Mouse (Mus musculus): ENCODE results near the gene Anp32e. TPM values are rescaled to one million over a fixed set of nuclear protein-coding genes. Genes with fewer than 3 reads are reported as not detected.
"Not testable (repeated sequence)": the region's sequence is repeated elsewhere in the genome, so short reads cannot be mapped to it uniquely, and the experiment has no call there.

The Anp32e gene
- polyA plus RNA-seq, 2 experiments, result 39.5 to 104 TPM

DNA sequence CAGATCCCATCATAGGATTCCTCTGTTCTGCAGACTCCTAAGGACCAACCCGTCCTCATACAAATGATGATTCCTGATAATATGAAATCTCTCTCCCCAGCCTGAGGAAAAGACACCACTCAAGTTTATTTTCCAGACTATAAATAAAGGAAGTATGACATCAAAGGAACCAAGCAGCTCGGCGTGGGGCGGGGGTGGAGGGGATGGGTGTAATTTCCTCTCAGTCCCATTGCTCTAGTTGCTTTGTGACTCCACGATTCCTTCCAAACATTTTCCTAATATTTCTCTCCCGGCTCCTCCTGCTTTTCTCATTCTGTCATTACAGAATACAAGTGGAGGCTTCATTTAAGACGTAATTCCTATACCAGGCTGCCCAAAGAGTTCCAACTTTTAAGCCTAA, 35.9 kb upstream of the Anp32e start:
- Histone ChIP-seq H3K4me1 (replicated peaks; ENCODE audit: control insufficient read depth in 2 of 2, insufficient read depth in 2 of 2, low read length in 1 of 2) (peaks cover 15 to 29% of the 10 kb centered on the region in 2 experiments), H3K4me2 (ENCODE audit: low read depth) (peak overlapping the region; percentile 85), H3K36me3 (replicated peaks; ENCODE audit: control insufficient read depth, insufficient read depth, low read depth) (no peaks in the 10 kb centered on the region), H3K27ac (no peak overlapping the region; the same call in 1 of the 2 replicates), H3K9ac (replicated peaks) (peak overlapping the region; percentile 59), H3K27me3 (ENCODE audit: control insufficient read depth, insufficient read depth, low read length) (no peaks in the 10 kb centered on the region; the same call in 1 of the 2 replicates), H3K4me3 (ENCODE audit: insufficient read depth in 1 of 2, low read depth in 2 of 2, low read length in 2 of 2) (peak overlapping the region; percentile 63 to 74), H3K9me3 (ENCODE audit: control insufficient read depth, low read length) (no peaks in the 10 kb centered on the region)
- ATAC-seq (ENCODE audit: insufficient read depth), result no peak
- TF ChIP-seq CTCF (IDR thresholded peaks at IDR 0.05; ENCODE audit: low read depth), result no peak
- no peak for TF ChIP-seq EP300 (IDR thresholded peaks at IDR 0.05; ENCODE audit: low read depth)
- WGBS (ENCODE audit: insufficient replicate concordance), result 14% methylated on average over 7 of the region's 7 CpGs
- DNase-seq (ENCODE audit: low read depth in 3 of 3, low spot score in 3 of 3), result no peak

DNA sequence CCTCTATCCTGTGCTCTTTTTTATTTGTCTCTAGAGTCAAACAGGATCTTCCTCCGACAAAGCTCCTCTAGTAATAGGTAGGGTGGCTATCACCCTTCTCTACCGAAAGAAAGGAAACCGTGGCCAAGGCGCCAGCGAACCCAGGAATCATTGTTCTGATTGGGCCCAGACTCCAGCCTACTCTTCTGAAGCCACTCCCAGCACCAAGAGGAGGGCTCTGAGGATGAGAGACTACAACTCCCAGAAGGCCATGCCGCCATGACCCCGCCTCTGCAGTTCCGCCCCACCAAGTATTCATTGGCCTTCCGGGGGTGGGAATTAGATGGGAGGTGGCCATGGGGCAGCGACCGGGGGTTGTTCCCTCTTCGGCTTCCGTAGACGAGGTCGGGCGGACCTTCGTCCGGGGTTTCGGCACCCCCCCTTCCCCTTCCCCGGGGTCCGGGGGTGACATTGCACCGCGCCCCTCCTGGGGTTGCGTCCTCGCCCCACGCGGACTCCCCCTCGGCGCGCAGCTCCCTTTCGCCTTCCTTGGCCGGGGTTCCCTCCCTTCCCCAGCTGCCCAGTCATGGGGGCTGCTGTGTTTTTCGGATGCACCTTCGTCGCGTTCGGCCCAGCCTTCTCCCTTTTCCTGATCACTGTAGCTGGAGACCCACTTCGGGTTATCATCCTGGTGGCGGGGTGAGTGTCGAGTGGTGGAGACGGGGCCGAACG, 35.3 kb upstream of the Anp32e start, which contains the start of gene Aph1a:
TSS of gene Aph1a (plus strand) at position 364 of the 711 bp plus-strand sequence.
- peak within 1 kb of the TSS; percentile 92 for H3K4me2 ChIP-seq (ENCODE audit: low read depth)
- ATAC-seq (ENCODE audit: insufficient read depth) (peak; percentile 99), DNase-seq (ENCODE audit: low read depth in 3 of 3, low spot score in 3 of 3) (peak; percentile 93 to 96 (median 96))
- peak within 1 kb of the TSS; percentile 87 for H3K9ac ChIP-seq (replicated peaks)
- H3K4me3 ChIP-seq (ENCODE audit: insufficient read depth in 1 of 2, low read depth in 2 of 2, low read length in 2 of 2), result peak within 1 kb of the TSS; percentile 74 to 94
- not testable (repeated sequence) for H3K36me3 ChIP-seq (replicated peaks; ENCODE audit: control insufficient read depth, insufficient read depth, low read depth); H3K27me3 ChIP-seq (ENCODE audit: control insufficient read depth, insufficient read depth, low read length); H3K9me3 ChIP-seq (ENCODE audit: control insufficient read depth, low read length)
- H3K4me1 ChIP-seq (replicated peaks; ENCODE audit: control insufficient read depth in 2 of 2, insufficient read depth in 2 of 2, low read length in 1 of 2), result peaks cover 15 to 29% of the 10 kb centered on the region in 2 experiments
- peak within 1 kb of the TSS; percentile 55 for H3K27ac ChIP-seq
- WGBS (ENCODE audit: insufficient replicate concordance), result 1% methylated on average over 26 of the region's 43 CpGs

DNA sequence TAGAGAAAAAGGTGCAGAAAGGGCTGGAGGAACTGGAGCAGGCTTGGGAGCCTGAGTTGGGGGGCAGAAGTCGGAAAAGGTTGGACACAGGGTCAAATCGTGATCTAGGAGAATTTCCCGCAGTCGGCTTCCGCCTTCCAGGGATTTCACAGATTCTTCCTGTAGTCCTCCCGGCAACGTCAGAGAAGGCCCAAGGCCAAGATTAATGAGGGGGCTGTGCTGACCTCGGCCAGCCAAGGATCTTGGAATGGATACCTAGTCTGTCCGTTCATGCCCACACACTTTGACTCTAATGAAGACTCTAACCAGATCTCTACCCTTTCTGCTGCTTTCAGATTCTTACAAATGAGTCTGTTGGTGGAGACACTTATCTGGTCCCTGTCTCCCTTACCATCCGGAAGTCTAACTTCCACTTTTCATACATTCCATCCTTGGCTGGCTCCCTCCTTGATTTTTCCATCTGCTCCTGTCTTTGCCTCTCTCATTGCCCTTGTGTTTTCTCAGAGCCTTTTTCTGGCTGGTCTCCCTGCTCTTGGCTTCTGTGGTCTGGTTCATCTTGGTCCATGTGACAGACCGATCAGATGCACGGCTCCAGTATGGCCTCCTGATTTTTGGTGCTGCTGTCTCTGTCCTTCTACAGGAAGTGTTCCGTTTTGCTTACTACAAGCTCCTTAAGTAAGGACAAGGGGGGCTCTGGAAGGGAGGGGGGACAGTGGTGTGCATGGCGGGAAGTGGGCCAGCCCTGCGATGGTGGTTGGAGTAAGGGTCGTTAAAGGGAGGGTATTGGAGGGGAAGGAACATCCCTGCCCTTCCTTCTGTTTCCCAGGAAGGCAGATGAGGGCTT, 34.5 kb upstream of the Anp32e start:
- H3K27ac ChIP-seq, result peak overlapping the region; percentile 55
- ATAC-seq (ENCODE audit: insufficient read depth) (no peak), DNase-seq (ENCODE audit: low read depth in 3 of 3, low spot score in 3 of 3) (no peak)
- TF ChIP-seq CTCF (IDR thresholded peaks at IDR 0.05; ENCODE audit: low read depth) (no peak), EP300 (IDR thresholded peaks at IDR 0.05; ENCODE audit: low read depth) (no peak)
- H3K27me3 ChIP-seq (ENCODE audit: control insufficient read depth, insufficient read depth, low read length), result no peaks in the 10 kb centered on the region; the same call in 1 of the 2 replicates
- H3K4me3 ChIP-seq (ENCODE audit: insufficient read depth in 1 of 2, low read depth in 2 of 2, low read length in 2 of 2), result peak overlapping the region; percentile 74 to 94
- H3K9me3 ChIP-seq (ENCODE audit: control insufficient read depth, low read length), result no peaks in the 10 kb centered on the region
- WGBS (ENCODE audit: insufficient replicate concordance), result 3% methylated on average over 16 of the region's 16 CpGs
- H3K36me3 ChIP-seq (replicated peaks; ENCODE audit: control insufficient read depth, insufficient read depth, low read depth), result no peaks in the 10 kb centered on the region
- H3K4me1 ChIP-seq (replicated peaks; ENCODE audit: control insufficient read depth in 2 of 2, insufficient read depth in 2 of 2, low read length in 1 of 2), result peaks cover 15 to 29% of the 10 kb centered on the region in 2 experiments
- peak overlapping the region; percentile 92 for H3K4me2 ChIP-seq (ENCODE audit: low read depth)
- peak overlapping the region; percentile 87 for H3K9ac ChIP-seq (replicated peaks)

DNA sequence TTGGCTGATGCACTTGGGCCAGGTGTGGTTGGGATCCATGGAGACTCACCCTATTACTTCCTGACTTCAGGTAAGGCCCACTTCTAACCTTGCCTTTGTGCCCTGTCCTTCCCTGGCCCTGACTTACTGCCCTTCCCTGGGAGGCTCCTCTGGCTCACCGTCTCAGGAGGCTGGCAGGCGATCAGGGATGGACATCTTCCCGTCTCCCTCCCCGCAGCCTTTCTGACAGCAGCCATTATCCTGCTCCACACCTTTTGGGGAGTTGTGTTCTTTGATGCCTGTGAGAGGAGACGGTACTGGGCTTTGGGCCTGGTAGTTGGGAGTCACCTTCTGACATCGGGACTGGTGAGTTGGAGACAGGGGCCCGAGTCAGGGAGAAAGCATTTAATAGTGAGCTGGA, 33.5 kb upstream of the Anp32e start:
- H3K4me1 ChIP-seq (replicated peaks; ENCODE audit: control insufficient read depth in 2 of 2, insufficient read depth in 2 of 2, low read length in 1 of 2), result peaks cover 15 to 29% of the 10 kb centered on the region in 2 experiments
- not testable (repeated sequence) for H3K27ac ChIP-seq; H3K4me2 ChIP-seq (ENCODE audit: low read depth); DNase-seq (ENCODE audit: low read depth in 3 of 3, low spot score in 3 of 3); H3K4me3 ChIP-seq (ENCODE audit: insufficient read depth in 1 of 2, low read depth in 2 of 2, low read length in 2 of 2); H3K36me3 ChIP-seq (replicated peaks; ENCODE audit: control insufficient read depth, insufficient read depth, low read depth); H3K9ac ChIP-seq (replicated peaks); H3K27me3 ChIP-seq (ENCODE audit: control insufficient read depth, insufficient read depth, low read length); H3K9me3 ChIP-seq (ENCODE audit: control insufficient read depth, low read length); ATAC-seq (ENCODE audit: insufficient read depth)
- WGBS (ENCODE audit: insufficient replicate concordance), result 90% methylated on average over 7 of the region's 7 CpGs
